15 mouse cellular contexts compared by ENCODE assay signal in the genomic region with DNA sequence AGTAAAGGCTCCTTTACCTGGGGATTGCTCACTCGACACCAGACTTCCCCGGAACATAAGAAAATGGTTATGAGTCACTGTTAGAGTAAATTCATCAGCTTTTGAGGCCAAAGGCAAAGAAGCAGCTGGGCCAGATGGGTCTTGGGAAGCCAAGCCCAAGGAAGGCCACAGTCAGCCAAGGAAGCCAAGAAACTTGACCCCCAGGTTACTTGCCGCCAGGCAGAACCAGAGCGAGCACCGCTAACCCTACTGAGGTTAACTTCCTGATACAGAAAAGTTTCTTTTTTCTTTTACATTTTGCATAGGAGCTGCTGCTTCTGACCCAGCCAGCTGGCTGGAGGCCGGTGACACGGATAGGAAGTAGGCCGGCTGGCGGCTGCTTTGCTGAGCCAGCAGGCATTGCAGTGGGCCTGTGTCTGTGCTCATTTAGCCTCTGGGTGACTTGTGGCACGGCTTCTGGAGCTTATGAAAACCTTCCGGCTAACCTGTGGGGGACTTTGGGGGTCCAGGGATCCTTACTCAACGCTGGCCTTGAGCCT.
A peak's percentile ranks its signal among the peaks of the same experiment; 100 is the strongest.
DNase-seq lines count a peak whose midpoint lies in the region; ATAC-seq and TF ChIP-seq lines count a peak whose summit lies in the region.
"Had no signal": no experiment of that assay in that cellular context is flagged by ENCODE, and none has a peak within 500 bp of the region (broad histone marks: within the 10 kb centered on the region; RNA-seq: fewer than 3 reads in every experiment).

No protein-coding gene starts in this region.

- no peak for TF ChIP-seq CTCF in intestine, postnatal 0 days (IDR thresholded peaks at IDR 0.05; ENCODE audit: low read depth)

- DNase-seq in urinary bladder, postnatal 14 days (ENCODE audit: low spot score): peak; percentile 34
- DNase-seq in urinary bladder, postnatal 25 days (ENCODE audit: low spot score): no peak
- peak; percentile 53 for DNase-seq in fibroblast of lung, adult 2 months (ENCODE audit: low read depth)
- DNase-seq in MN1 (ENCODE audit: low spot score): no peak
- DNase-seq in embryo, embryonic 11 days: no peak
- DNase-seq: cerebellum, postnatal 10 days; layer of hippocampus, postnatal 36 days; thymus, adult 18-20 months had no signal

- no peak overlapping the region for H3K27ac ChIP-seq in intestine, embryonic 16.5 days (ENCODE audit: low read length)
- H3K27ac ChIP-seq in intestine, postnatal 0 days (ENCODE audit: low read depth, low read length): no peak overlapping the region; the same call in 1 of the 2 replicates
- H3K27ac ChIP-seq: embryonic facial prominence, embryonic 13.5 days; heart, embryonic 10.5 days; hindbrain, embryonic 12.5 days; limb, embryonic 12.5 days had no signal

- H3K36me3 ChIP-seq in intestine, embryonic 16.5 days (ENCODE audit: control insufficient read depth, insufficient read depth, low read length): no peaks in the 10 kb centered on the region
- H3K36me3 ChIP-seq in intestine, postnatal 0 days (ENCODE audit: control insufficient read depth, insufficient read depth): no peaks in the 10 kb centered on the region
- H3K36me3 ChIP-seq: embryonic facial prominence, embryonic 13.5 days; heart, embryonic 10.5 days; hindbrain, embryonic 12.5 days; limb, embryonic 12.5 days had no signal

- no peaks in the 10 kb centered on the region for H3K9me3 ChIP-seq in intestine, embryonic 16.5 days (ENCODE audit: control insufficient read depth, low read length)
- no peaks in the 10 kb centered on the region for H3K9me3 ChIP-seq in intestine, postnatal 0 days (ENCODE audit: control insufficient read depth)
- H3K9me3 ChIP-seq: embryonic facial prominence, embryonic 13.5 days; heart, embryonic 10.5 days; hindbrain, embryonic 12.5 days; limb, embryonic 12.5 days had no signal

- no peak overlapping the region for H3K4me2 ChIP-seq in intestine, embryonic 16.5 days (ENCODE audit: low read depth, low read length)
- H3K4me2 ChIP-seq in intestine, postnatal 0 days (replicated peaks; ENCODE audit: low read depth): no peak overlapping the region
- H3K4me2 ChIP-seq: embryonic facial prominence, embryonic 13.5 days; hindbrain, embryonic 12.5 days; limb, embryonic 12.5 days had no signal

- ATAC-seq in intestine, embryonic 16.5 days: 0 out of 2 replicates have a peak, but pooled peaks have one; percentile 36
- ATAC-seq in intestine, postnatal 0 days: no peak
- ATAC-seq: forebrain, embryonic 16.5 days had no signal

- no peak overlapping the region for H3K4me3 ChIP-seq in intestine, embryonic 16.5 days (ENCODE audit: low read length)
- H3K4me3 ChIP-seq in intestine, postnatal 0 days (ENCODE audit: low read depth, low read length): no peak overlapping the region
- H3K4me3 ChIP-seq: embryonic facial prominence, embryonic 13.5 days; heart, embryonic 10.5 days; hindbrain, embryonic 12.5 days; limb, embryonic 12.5 days had no signal

- H3K9ac ChIP-seq in intestine, embryonic 16.5 days (ENCODE audit: low read depth, low read length): no peak overlapping the region
- H3K9ac ChIP-seq in intestine, postnatal 0 days (ENCODE audit: low read depth, low read length): no peak overlapping the region
- H3K9ac ChIP-seq: embryonic facial prominence, embryonic 13.5 days; hindbrain, embryonic 12.5 days; limb, embryonic 12.5 days had no signal

- no peaks in the 10 kb centered on the region for H3K27me3 ChIP-seq in intestine, embryonic 16.5 days (replicated peaks; ENCODE audit: control insufficient read depth, insufficient read depth, low read length)
- H3K27me3 ChIP-seq in intestine, postnatal 0 days (replicated peaks; ENCODE audit: control insufficient read depth, insufficient read depth, low read length): no peaks in the 10 kb centered on the region
- H3K27me3 ChIP-seq: embryonic facial prominence, embryonic 13.5 days; hindbrain, embryonic 12.5 days had no signal

- H3K4me1 ChIP-seq in intestine, embryonic 16.5 days (ENCODE audit: control insufficient read depth, insufficient read depth, low read length): no peaks in the 10 kb centered on the region
- H3K4me1 ChIP-seq in intestine, postnatal 0 days (replicated peaks; ENCODE audit: control insufficient read depth, insufficient read depth, low read length): no peaks in the 10 kb centered on the region
- H3K4me1 ChIP-seq: hindbrain, embryonic 12.5 days had no signal

- 81% methylated on average over 12 of the region's 12 CpGs for WGBS in intestine, embryonic 16.5 days
- 81% methylated on average over 12 of the region's 12 CpGs for WGBS in intestine, postnatal 0 days

Comparison
In these comparisons a context has a peak if more than half of its experiments do, and no peak if none do; other contexts are left out.
1. DNase-seq: peak in urinary bladder, postnatal 14 days (single experiment) and fibroblast of lung, adult 2 months (single experiment); none in urinary bladder, postnatal 25 days (single experiment), MN1 (single experiment) and embryo, embryonic 11 days (single experiment).